Mouse (Mus musculus) liver, adult 2 months (tissue): Measurements from ENCODE around the gene Sec22c. TPM values are rescaled to one million over a fixed set of nuclear protein-coding genes. Genes with fewer than 3 reads are reported as not detected.

Source experiments
- DNase-seq: peaks from one replicate; pipeline ENCODE4 v3.0.0-alpha.2; 2011; ENCODE audit warnings: low read depth, low spot score; ENCODE audit errors: extremely low read depth
- H3K27ac ChIP-seq: fragments of 200-500 bp; replicated peaks from 2 replicates; pipeline ENCODE4 v1.5.1; 2012; ENCODE audit warnings: low read depth, mild to moderate bottlenecking, control low read depth, inconsistent platforms, low read length; ENCODE audit not compliant: insufficient read depth
- H3K27me3 ChIP-seq: fragments of 200-500 bp; 2 replicates; pipeline ENCODE4 v1.6.1; 2012; ENCODE audit warnings: mild to moderate bottlenecking, moderate library complexity, low read length, inconsistent platforms; ENCODE audit not compliant: control insufficient read depth, insufficient read depth
- H3K36me3 ChIP-seq: fragments of 200-500 bp; 2 replicates; pipeline ENCODE4 v1.6.1; 2012; ENCODE audit warnings: low read length, inconsistent platforms; ENCODE audit not compliant: control insufficient read depth, insufficient read depth
- H3K4me1 ChIP-seq: fragments of 200-500 bp; 2 replicates; pipeline ENCODE4 v1.6.1; 2011; ENCODE audit warnings: low read length; ENCODE audit not compliant: control insufficient read depth, insufficient read depth
- H3K4me3 ChIP-seq: fragments of 200-500 bp; 2 replicates; pipeline ENCODE4 v1.5.1; 2011; ENCODE audit warnings: low read depth, mild to moderate bottlenecking, control low read depth, low read length, moderate library complexity; ENCODE audit not compliant: insufficient read depth
- H3K79me2 ChIP-seq: fragments of 200-500 bp; 2 replicates; pipeline ENCODE4 v1.6.1; 2012; ENCODE audit warnings: inconsistent platforms, mild to moderate bottlenecking, low read length, moderate library complexity; ENCODE audit not compliant: control insufficient read depth, insufficient read depth
- H3K9ac ChIP-seq: fragments of 200-500 bp; 2 replicates; pipeline ENCODE4 v1.6.1; 2012; ENCODE audit warnings: low read depth, mild to moderate bottlenecking, control low read depth, inconsistent platforms, low read length
- CTCF ChIP-seq: fragments of 200-500 bp; IDR thresholded peaks from 2 replicates; pipeline ENCODE4 v1.5.1; 2011; ENCODE audit warnings: low read depth, low read length, control low read depth
- POLR2A ChIP-seq: fragments of 200-500 bp; IDR thresholded peaks from 2 replicates; pipeline ENCODE4 v1.6.1; 2011; ENCODE audit warnings: low read length, control low read depth; ENCODE audit not compliant: insufficient read depth; ENCODE audit errors: extremely low read depth
- WGBS: fragments of 180-500 bp; shearing (Covaris S2); methylation state at CpG from one replicate; pipeline ENCODE4 v1.1.7; 2018; 5-methylcytosine and 5-hydroxymethylcytosine counted together
- polyA plus RNA-seq: library from polyadenylated mRNA; depleted of rRNA; stranded (reverse); fragments of >200 nt; gene quantifications from 2 replicates; pipeline ENCODE4 v1.2.3, GENCODE M21; 2012
- total RNA-seq: library from RNA; depleted of rRNA; stranded (reverse); fragments of >200 nt; gene quantifications from 2 replicates; pipeline ENCODE4 v1.2.3, GENCODE M21; 2014

Gene Sec22c
- total and polyA plus RNA-seq, 2 experiments: 4.1 to 5.7 TPM

DNA sequence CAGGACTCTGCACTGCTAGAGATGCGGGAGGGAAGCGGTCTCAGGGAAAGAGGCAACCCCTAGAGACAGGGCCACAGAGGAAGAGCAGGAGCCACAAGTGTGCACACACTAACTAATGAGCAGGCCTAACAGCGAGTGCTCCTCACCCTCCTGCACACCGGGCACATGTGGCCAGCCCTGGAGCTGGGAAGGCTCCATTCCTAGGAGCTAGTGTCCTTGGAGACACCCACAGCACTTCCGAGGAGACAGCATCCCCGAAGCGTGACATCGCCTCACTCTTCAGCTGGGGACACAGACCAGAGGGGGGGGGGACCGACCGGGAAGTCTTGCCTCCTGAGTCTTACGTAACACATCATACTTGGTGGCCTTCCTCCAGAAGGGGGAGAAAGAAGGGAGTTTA is 37.5 kb downstream of the Sec22c start:
- H3K79me2 ChIP-seq: no peaks in the 10 kb centered on the region
- DNase-seq: no peak
- H3K9ac ChIP-seq: no peak overlapping the region
- peaks cover 7% of the 10 kb centered on the region; the same call in 1 of the 2 replicates for H3K27me3 ChIP-seq
- WGBS: 65% methylated on average over 11 of the region's 11 CpGs
- TF ChIP-seq CTCF (no peak), POLR2A (no peak)
- H3K27ac ChIP-seq: 0 out of 2 replicates have a peak overlapping the region, but pooled peaks have one; percentile 28
- H3K4me1 ChIP-seq: no peaks in the 10 kb centered on the region
- H3K4me3 ChIP-seq: no peak overlapping the region
- no peaks in the 10 kb centered on the region for H3K36me3 ChIP-seq

DNA sequence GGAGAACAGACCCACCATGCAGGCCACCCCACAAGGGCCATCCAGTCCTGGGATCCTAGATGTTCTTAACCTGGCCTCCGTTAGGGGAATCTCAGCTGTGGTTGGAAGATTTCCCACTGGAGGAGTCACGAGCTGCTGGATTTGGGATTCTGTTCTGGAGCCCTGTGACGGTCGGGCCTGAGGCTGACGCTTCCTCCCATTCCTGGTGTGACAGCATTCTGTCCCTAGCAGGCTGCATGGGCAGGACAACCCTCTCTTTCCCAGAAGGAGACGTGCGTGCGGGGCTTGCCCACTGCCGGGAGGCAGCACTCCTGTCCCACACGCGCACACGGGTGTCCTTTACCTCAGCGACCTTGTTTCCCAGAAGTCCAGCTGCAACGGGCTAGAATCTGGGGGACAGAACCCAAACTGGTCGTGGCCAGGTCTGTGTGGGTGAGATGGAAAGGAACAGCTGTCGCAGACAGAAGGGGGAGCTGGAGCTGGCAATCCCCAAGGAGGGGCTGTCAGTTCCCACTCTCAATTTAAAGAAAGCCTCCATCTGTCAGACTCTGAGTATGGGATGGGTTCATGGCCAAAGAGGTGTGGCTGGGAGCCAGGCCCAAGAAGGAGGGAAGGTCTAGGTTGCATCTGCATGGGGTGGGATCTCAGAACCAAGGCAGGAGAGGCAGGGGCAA is 38.2 kb downstream of the Sec22c start:
- no peaks in the 10 kb centered on the region for H3K79me2 ChIP-seq
- peaks cover 7% of the 10 kb centered on the region; the same call in 1 of the 2 replicates for H3K27me3 ChIP-seq
- peak overlapping the region; percentile 28 for H3K27ac ChIP-seq
- 72% methylated on average over 16 of the region's 16 CpGs for WGBS
- H3K9ac ChIP-seq: peak overlapping the region; percentile 21; the same call in 1 of the 2 replicates
- DNase-seq: no peak
- no peak for TF ChIP-seq CTCF
- no peak for TF ChIP-seq POLR2A
- H3K36me3 ChIP-seq: no peaks in the 10 kb centered on the region
- no peaks in the 10 kb centered on the region for H3K4me1 ChIP-seq
- H3K4me3 ChIP-seq: no peak overlapping the region

DNA sequence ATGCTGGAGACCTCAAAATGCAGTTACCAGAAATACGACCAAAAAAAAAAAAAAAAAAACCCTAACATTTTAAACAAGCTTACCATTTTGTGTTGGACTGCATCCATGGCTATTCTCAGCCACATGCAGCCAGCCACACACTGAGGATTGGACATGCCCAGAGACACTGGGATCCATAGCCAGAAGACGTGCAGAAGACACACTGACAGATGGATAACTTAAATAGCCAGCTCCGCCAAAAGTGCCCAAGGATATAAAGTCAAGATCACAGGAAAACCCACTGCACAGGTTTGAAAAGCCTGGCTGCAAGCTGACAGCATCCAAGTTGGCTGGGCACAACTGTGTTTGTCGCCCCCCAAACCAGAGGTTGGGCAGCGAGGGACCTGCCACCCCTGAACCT is 41.2 kb downstream of the Sec22c start:
- Histone ChIP-seq H3K36me3 (no peaks in the 10 kb centered on the region), H3K4me3 (no peak overlapping the region), H3K4me1 (no peaks in the 10 kb centered on the region), H3K27me3 (peaks cover 2% of the 10 kb centered on the region; the same call in 1 of the 2 replicates), H3K79me2 (no peaks in the 10 kb centered on the region), H3K27ac (no peak overlapping the region), H3K9ac (no peak overlapping the region)
- no peak for TF ChIP-seq POLR2A
- no peak for TF ChIP-seq CTCF
- DNase-seq: no peak
- WGBS: 73% methylated on average over 5 of the region's 5 CpGs

DNA sequence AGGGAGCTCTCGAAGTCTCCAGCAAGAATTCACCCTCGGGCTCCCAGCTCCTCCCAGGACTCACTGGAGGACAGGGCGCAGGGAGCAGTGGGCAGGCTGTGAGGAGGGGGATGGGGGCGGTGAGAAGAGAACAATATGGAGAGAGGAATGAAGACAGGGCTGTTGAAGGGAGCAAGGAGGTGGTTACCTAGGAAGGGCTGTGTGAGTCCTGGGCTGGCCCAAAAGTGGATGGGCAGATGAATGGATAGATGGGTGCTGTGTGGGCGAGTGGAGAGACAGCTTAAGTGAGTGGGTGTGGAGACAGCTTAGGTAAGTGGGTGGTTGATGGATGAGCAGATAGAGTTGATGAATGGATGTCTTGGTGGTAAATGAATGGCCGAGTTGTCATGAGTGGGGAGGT is 41.8 kb downstream of the Sec22c start:
- H3K79me2 ChIP-seq: no peaks in the 10 kb centered on the region

DNA sequence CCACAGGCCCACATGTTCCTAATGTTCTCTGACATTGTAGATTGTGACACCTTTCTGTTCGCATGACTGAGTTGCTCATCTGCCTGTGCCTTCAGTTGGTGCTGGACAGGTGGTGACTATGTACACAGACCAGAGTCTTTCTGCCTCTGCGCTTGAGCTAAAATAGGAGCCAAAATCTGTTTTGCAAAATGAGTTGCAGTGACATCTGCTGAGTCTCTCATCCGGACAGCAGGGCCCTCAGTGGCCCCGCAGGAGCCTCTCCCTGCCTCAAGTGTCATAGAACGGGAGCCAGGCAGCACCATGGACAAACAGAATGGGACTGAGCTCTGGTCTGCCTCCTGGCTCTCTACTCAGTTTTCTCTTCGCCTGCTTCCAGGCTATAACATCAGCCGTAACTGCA is 45.5 kb downstream of the Sec22c start:
- 64% methylated on average over 7 of the region's 7 CpGs for WGBS
- Histone ChIP-seq H3K27me3 (no peaks in the 10 kb centered on the region), H3K4me1 (no peaks in the 10 kb centered on the region), H3K79me2 (no peaks in the 10 kb centered on the region), H3K27ac (no peak overlapping the region), H3K9ac (no peak overlapping the region), H3K36me3 (no peaks in the 10 kb centered on the region), H3K4me3 (no peak overlapping the region)
- no peak for DNase-seq
- TF ChIP-seq POLR2A: no peak
- TF ChIP-seq CTCF: no peak

More for the DNA sequence above, 41.8 kb downstream of the Sec22c start:
- no peak overlapping the region for H3K27ac ChIP-seq
- no peaks in the 10 kb centered on the region for H3K36me3 ChIP-seq
- no peaks in the 10 kb centered on the region for H3K4me1 ChIP-seq
- DNase-seq: no peak
- H3K4me3 ChIP-seq: no peak overlapping the region
- no peaks in the 10 kb centered on the region for H3K27me3 ChIP-seq
- H3K9ac ChIP-seq: no peak overlapping the region
- 73% methylated on average over 6 of the region's 6 CpGs for WGBS
- TF ChIP-seq CTCF: no peak
- no peak for TF ChIP-seq POLR2A

DNA sequence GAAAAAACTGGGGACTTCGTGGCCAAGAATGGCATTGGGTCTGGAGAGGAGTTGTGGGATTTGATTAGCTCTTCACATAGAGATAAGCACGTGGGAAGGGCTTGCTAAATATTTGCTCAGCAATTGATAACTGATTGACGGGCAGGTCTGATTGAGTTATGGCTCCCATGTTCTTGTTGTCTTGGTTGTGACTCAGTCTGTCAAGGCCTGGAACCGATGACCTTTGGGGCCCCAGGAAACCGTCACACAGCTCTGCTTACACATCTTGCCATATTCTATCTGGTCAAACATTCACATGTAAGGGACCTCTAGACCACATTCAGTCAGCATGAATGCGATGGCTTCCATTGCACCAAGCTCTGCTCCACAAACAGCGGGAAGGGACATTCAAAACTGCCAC is 47.0 kb downstream of the Sec22c start:
- H3K36me3 ChIP-seq: no peaks in the 10 kb centered on the region
- 38% methylated on average over 7 of the region's 7 CpGs for WGBS
- no peaks in the 10 kb centered on the region for H3K4me1 ChIP-seq
- H3K9ac ChIP-seq: no peak overlapping the region
- no peak for DNase-seq
- no peak overlapping the region for H3K4me3 ChIP-seq
- H3K27ac ChIP-seq: no peak overlapping the region
- TF ChIP-seq CTCF (no peak), POLR2A (no peak)
- H3K27me3 ChIP-seq: no peaks in the 10 kb centered on the region
- H3K79me2 ChIP-seq: no peaks in the 10 kb centered on the region
